Mouse (Mus musculus) embryonic fibroblast, embryonic 13.5 days (primary cell): ENCODE data around the gene Anapc11.

ENCODE experiments used
- CTCF ChIP-seq: IDR thresholded peaks from 2 replicates; pipeline ENCODE4 v1.5.1; 2011; ENCODE audit warnings: mild to moderate bottlenecking, control low read depth, low read length, moderate library complexity, borderline replicate concordance; ENCODE audit not compliant: insufficient read depth
- POLR2A ChIP-seq: IDR thresholded peaks from 2 replicates; pipeline ENCODE4 v1.6.1; 2011; ENCODE audit warnings: low read depth, mild to moderate bottlenecking, control low read depth, low read length, moderate library complexity

DNA sequence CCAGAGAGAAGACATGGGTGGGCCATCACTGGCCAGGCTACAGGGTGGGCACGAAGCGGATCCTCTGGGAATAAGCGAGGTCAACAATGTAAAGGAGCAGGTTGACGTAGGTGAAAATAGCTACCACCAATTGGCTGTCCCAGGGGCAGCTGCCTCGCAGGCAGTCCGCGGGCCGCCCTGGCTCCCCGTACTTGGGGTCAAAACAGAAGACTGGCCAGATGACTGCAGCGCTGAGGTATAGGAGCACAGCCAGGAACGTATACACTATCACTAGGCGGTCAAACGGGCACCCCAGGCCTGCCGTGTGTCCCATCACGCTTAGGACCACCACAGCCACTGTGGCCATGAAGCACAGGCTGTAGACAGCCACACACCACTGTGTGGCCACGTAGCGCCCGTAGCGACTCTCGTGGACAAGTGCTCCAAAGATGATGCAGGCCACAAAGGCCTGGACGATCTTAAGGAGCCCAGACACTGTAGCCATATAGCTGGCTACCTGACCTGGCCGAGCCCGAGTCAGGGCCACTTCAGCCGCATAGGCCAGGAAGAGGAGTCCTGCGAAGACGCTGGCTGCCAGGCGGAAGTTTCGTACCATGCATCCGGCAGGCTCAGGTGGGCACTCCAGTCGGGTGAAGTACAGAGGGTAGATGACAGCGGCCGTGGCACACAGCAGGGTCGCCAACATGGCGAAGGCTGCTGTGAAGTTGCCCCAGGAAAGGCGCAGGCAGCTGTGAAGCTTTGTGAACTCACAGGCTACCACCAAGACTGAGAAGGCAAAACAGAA is 49.0 kb downstream of the Anapc11 start:
- TF ChIP-seq POLR2A = no peak
- TF ChIP-seq CTCF = no peak
